Mouse (Mus musculus): ENCODE data around the gene Tspan11. TPM values are rescaled to one million over a fixed set of nuclear protein-coding genes. Genes with fewer than 3 reads are reported as not detected.

Tspan11 gene
- polyA plus RNA-seq, 1 experiment = 1.4 TPM

GRCm38 (mm10) chr6:127872581-127872980 is 14.8 kb upstream of the Tspan11 start:
- no peak overlapping the region for H3K27ac ChIP-seq (ENCODE audit: control insufficient read depth, insufficient read depth, low read length)
- H3K36me3 ChIP-seq (ENCODE audit: control insufficient read depth, insufficient read depth, low read length) = no peaks in the 10 kb centered on the region
- H3K4me1 ChIP-seq (replicated peaks; ENCODE audit: control insufficient read depth, insufficient read depth, low read length) = no peaks in the 10 kb centered on the region
- H3K4me3 ChIP-seq (ENCODE audit: control insufficient read depth, insufficient read depth, low read length) = no peak overlapping the region
- TF ChIP-seq POLR2A (IDR thresholded peaks at IDR 0.05; ENCODE audit: control insufficient read depth, extremely low read depth, insufficient read depth, low read length, poor library complexity) = no peak
- no peak for TF ChIP-seq CTCF (IDR thresholded peaks at IDR 0.05; ENCODE audit: borderline replicate concordance, control insufficient read depth, extremely low read depth, insufficient read depth, low read length, poor library complexity)
- no peaks in the 10 kb centered on the region for H3K27me3 ChIP-seq (ENCODE audit: control insufficient read depth, insufficient read depth, low read length)
- WGBS = 95% methylated on average over 8 of the region's 8 CpGs
- DNase-seq = no peak

- Histone ChIP-seq H3K27me3 (ENCODE audit: control insufficient read depth, insufficient read depth, low read length) (no peaks in the 10 kb centered on the region), H3K4me3 (ENCODE audit: control insufficient read depth, insufficient read depth, low read length) (no peak overlapping the region), H3K36me3 (ENCODE audit: control insufficient read depth, insufficient read depth, low read length) (no peaks in the 10 kb centered on the region), H3K4me1 (replicated peaks; ENCODE audit: control insufficient read depth, insufficient read depth, low read length) (no peaks in the 10 kb centered on the region), H3K27ac (ENCODE audit: control insufficient read depth, insufficient read depth, low read length) (no peak overlapping the region)
- WGBS = 78% methylated on average over 11 of the region's 11 CpGs
- TF ChIP-seq CTCF (IDR thresholded peaks at IDR 0.05; ENCODE audit: borderline replicate concordance, control insufficient read depth, extremely low read depth, insufficient read depth, low read length, poor library complexity) (no peak), POLR2A (IDR thresholded peaks at IDR 0.05; ENCODE audit: control insufficient read depth, extremely low read depth, insufficient read depth, low read length, poor library complexity) (no peak)
- no peak for DNase-seq
These were observed 11.5 kb upstream of the Tspan11 start for GRCm38 (mm10) chr6:127875883-127876282.

- WGBS = 90% methylated on average over 9 of the region's 9 CpGs
- no peak overlapping the region for H3K4me3 ChIP-seq (ENCODE audit: control insufficient read depth, insufficient read depth, low read length)
- DNase-seq = no peak
- no peaks in the 10 kb centered on the region for H3K4me1 ChIP-seq (replicated peaks; ENCODE audit: control insufficient read depth, insufficient read depth, low read length)
- no peak overlapping the region for H3K27ac ChIP-seq (ENCODE audit: control insufficient read depth, insufficient read depth, low read length)
- H3K36me3 ChIP-seq (ENCODE audit: control insufficient read depth, insufficient read depth, low read length) = no peaks in the 10 kb centered on the region
- H3K27me3 ChIP-seq (ENCODE audit: control insufficient read depth, insufficient read depth, low read length) = no peaks in the 10 kb centered on the region
- no peak for TF ChIP-seq POLR2A (IDR thresholded peaks at IDR 0.05; ENCODE audit: control insufficient read depth, extremely low read depth, insufficient read depth, low read length, poor library complexity)
- no peak for TF ChIP-seq CTCF (IDR thresholded peaks at IDR 0.05; ENCODE audit: borderline replicate concordance, control insufficient read depth, extremely low read depth, insufficient read depth, low read length, poor library complexity)
These were observed 11.0 kb upstream of the Tspan11 start for GRCm38 (mm10) chr6:127876436-127876835.

GRCm38 (mm10) chr6:127877026-127877425 is 10.4 kb upstream of the Tspan11 start:
- H3K4me1 ChIP-seq (replicated peaks; ENCODE audit: control insufficient read depth, insufficient read depth, low read length) = no peaks in the 10 kb centered on the region
- no peaks in the 10 kb centered on the region for H3K27me3 ChIP-seq (ENCODE audit: control insufficient read depth, insufficient read depth, low read length)
- no peak overlapping the region for H3K4me3 ChIP-seq (ENCODE audit: control insufficient read depth, insufficient read depth, low read length)
- no peak for TF ChIP-seq POLR2A (IDR thresholded peaks at IDR 0.05; ENCODE audit: control insufficient read depth, extremely low read depth, insufficient read depth, low read length, poor library complexity)
- TF ChIP-seq CTCF (IDR thresholded peaks at IDR 0.05; ENCODE audit: borderline replicate concordance, control insufficient read depth, extremely low read depth, insufficient read depth, low read length, poor library complexity) = no peak
- H3K27ac ChIP-seq (ENCODE audit: control insufficient read depth, insufficient read depth, low read length) = no peak overlapping the region
- no peak for DNase-seq
- H3K36me3 ChIP-seq (ENCODE audit: control insufficient read depth, insufficient read depth, low read length) = no peaks in the 10 kb centered on the region
- WGBS = 93% methylated on average over 12 of the region's 12 CpGs

- 95% methylated on average over 6 of the region's 6 CpGs for WGBS
- Histone ChIP-seq H3K27ac (ENCODE audit: control insufficient read depth, insufficient read depth, low read length) (no peak overlapping the region), H3K27me3 (ENCODE audit: control insufficient read depth, insufficient read depth, low read length) (no peaks in the 10 kb centered on the region), H3K4me1 (replicated peaks; ENCODE audit: control insufficient read depth, insufficient read depth, low read length) (no peaks in the 10 kb centered on the region), H3K36me3 (ENCODE audit: control insufficient read depth, insufficient read depth, low read length) (no peaks in the 10 kb centered on the region), H3K4me3 (ENCODE audit: control insufficient read depth, insufficient read depth, low read length) (no peak overlapping the region)
- no peak for TF ChIP-seq POLR2A (IDR thresholded peaks at IDR 0.05; ENCODE audit: control insufficient read depth, extremely low read depth, insufficient read depth, low read length, poor library complexity)
- no peak for TF ChIP-seq CTCF (IDR thresholded peaks at IDR 0.05; ENCODE audit: borderline replicate concordance, control insufficient read depth, extremely low read depth, insufficient read depth, low read length, poor library complexity)
- no peak for DNase-seq
These were observed 7.9 kb upstream of the Tspan11 start for GRCm38 (mm10) chr6:127879472-127879871.

- WGBS = 13% methylated on average over 7 of the region's 7 CpGs
- no peak for TF ChIP-seq POLR2A (IDR thresholded peaks at IDR 0.05; ENCODE audit: control insufficient read depth, extremely low read depth, insufficient read depth, low read length, poor library complexity)
- TF ChIP-seq CTCF (IDR thresholded peaks at IDR 0.05; ENCODE audit: borderline replicate concordance, control insufficient read depth, extremely low read depth, insufficient read depth, low read length, poor library complexity) = no peak
- Histone ChIP-seq H3K4me3 (ENCODE audit: control insufficient read depth, insufficient read depth, low read length) (no peak overlapping the region), H3K27ac (ENCODE audit: control insufficient read depth, insufficient read depth, low read length) (no peak overlapping the region), H3K36me3 (ENCODE audit: control insufficient read depth, insufficient read depth, low read length) (no peaks in the 10 kb centered on the region), H3K27me3 (ENCODE audit: control insufficient read depth, insufficient read depth, low read length) (peaks cover 4% of the 10 kb centered on the region; the same call in 1 of the 2 replicates), H3K4me1 (replicated peaks; ENCODE audit: control insufficient read depth, insufficient read depth, low read length) (no peaks in the 10 kb centered on the region)
- DNase-seq = no peak
These were observed 473 bp upstream of the Tspan11 start for GRCm38 (mm10) chr6:127886916-127887315.

GRCm38 (mm10) chr6:127888581-127888980 is 1.2 kb downstream of the Tspan11 start:
- WGBS = 71% methylated on average over 3 of the region's 3 CpGs
- H3K27ac ChIP-seq (ENCODE audit: control insufficient read depth, insufficient read depth, low read length) = no peak overlapping the region
- TF ChIP-seq CTCF (IDR thresholded peaks at IDR 0.05; ENCODE audit: borderline replicate concordance, control insufficient read depth, extremely low read depth, insufficient read depth, low read length, poor library complexity) (no peak), POLR2A (IDR thresholded peaks at IDR 0.05; ENCODE audit: control insufficient read depth, extremely low read depth, insufficient read depth, low read length, poor library complexity) (no peak)
- no peaks in the 10 kb centered on the region for H3K4me1 ChIP-seq (replicated peaks; ENCODE audit: control insufficient read depth, insufficient read depth, low read length)
- H3K27me3 ChIP-seq (ENCODE audit: control insufficient read depth, insufficient read depth, low read length) = peaks cover 4% of the 10 kb centered on the region; the same call in 1 of the 2 replicates
- H3K4me3 ChIP-seq (ENCODE audit: control insufficient read depth, insufficient read depth, low read length) = no peak overlapping the region
- no peak for DNase-seq
- H3K36me3 ChIP-seq (ENCODE audit: control insufficient read depth, insufficient read depth, low read length) = no peaks in the 10 kb centered on the region

Data from thymus, adult 2 months (tissue).